Mouse (Mus musculus) cerebellum, adult 2 months (tissue): ENCODE measurements at regions not wholly inside any gene's neighbourhood (a gene's known extent, or its start where the extent isn't known, plus 50 kb on each side); places are given as distances from the start of the nearest gene placed in this dataset.

Experiments used
- DNase-seq, 2 experiments: peaks; one replicate each; pipeline ENCODE4 v3.0.0; 2021
- H3K27ac ChIP-seq: fragments of 200-500 bp; 2 replicates; pipeline ENCODE4 v1.5.1; 2012; ENCODE audit warnings: low read length, control low read depth, inconsistent platforms; ENCODE audit not compliant: insufficient read depth
- H3K27me3 ChIP-seq: fragments of 200-500 bp; 2 replicates; pipeline ENCODE4 v1.6.1; 2012; ENCODE audit warnings: inconsistent platforms, mild to moderate bottlenecking, low read length, moderate library complexity; ENCODE audit not compliant: control insufficient read depth, insufficient read depth
- H3K4me1 ChIP-seq: fragments of 200-500 bp; 2 replicates; pipeline ENCODE4 v1.6.1; 2011; ENCODE audit warnings: low read length; ENCODE audit not compliant: control insufficient read depth, insufficient read depth
- H3K4me3 ChIP-seq: fragments of 200-500 bp; replicated peaks from 2 replicates; pipeline ENCODE3; 2011; ENCODE audit warnings: mild to moderate bottlenecking, low read depth, low read length, control low read depth; ENCODE audit not compliant: insufficient read depth
- CTCF ChIP-seq: fragments of 200-500 bp; IDR thresholded peaks from 2 replicates; pipeline ENCODE4 v1.5.1; 2011; ENCODE audit warnings: low read depth, mild to moderate bottlenecking, control low read depth, low read length, moderate library complexity, borderline replicate concordance; ENCODE audit not compliant: insufficient read depth
- POLR2A ChIP-seq: fragments of 200-500 bp; IDR thresholded peaks from 2 replicates; pipeline ENCODE4 v1.6.1; 2011; ENCODE audit warnings: low read length, control low read depth, borderline replicate concordance; ENCODE audit not compliant: insufficient read depth
- WGBS: fragments of 180-500 bp; shearing (Covaris S2); methylation state at CpG from one replicate; pipeline ENCODE4 v1.1.7; 2018; 5-methylcytosine and 5-hydroxymethylcytosine counted together

GRCm38 (mm10) chr4:7356202-7356601, 882.6 kb downstream of the Car8 start:
- 87% methylated on average over 3 of the region's 3 CpGs for WGBS
- TF ChIP-seq CTCF (no peak), POLR2A (no peak)

GRCm38 (mm10) chr4:7347317-7347716, 891.5 kb downstream of the Car8 start:
- DNase-seq: no peak
- Histone ChIP-seq H3K4me3 (no peak overlapping the region), H3K27me3 (no peaks in the 10 kb centered on the region), H3K27ac (no peak overlapping the region), H3K4me1 (no peaks in the 10 kb centered on the region)
- TF ChIP-seq CTCF (no peak), POLR2A (no peak)
- WGBS: 85% methylated on average over 1 of the region's 1 CpGs

More at GRCm38 (mm10) chr4:7356202-7356601, 882.6 kb downstream of the Car8 start:
- H3K27me3 ChIP-seq: no peaks in the 10 kb centered on the region
- H3K4me1 ChIP-seq: no peaks in the 10 kb centered on the region
- H3K4me3 ChIP-seq: no peak overlapping the region
- H3K27ac ChIP-seq: no peak overlapping the region
- no peak for DNase-seq

- 96% methylated on average over 1 of the region's 1 CpGs for WGBS
- no peak for TF ChIP-seq CTCF
- Histone ChIP-seq H3K27ac (no peak overlapping the region), H3K27me3 (no peaks in the 10 kb centered on the region), H3K4me3 (no peak overlapping the region), H3K4me1 (no peaks in the 10 kb centered on the region)
- no peak for DNase-seq
These were observed 897.7 kb downstream of the Car8 start for GRCm38 (mm10) chr4:7341159-7341558.

- no peak for TF ChIP-seq CTCF
- no peak for TF ChIP-seq POLR2A
- Histone ChIP-seq H3K27me3 (no peaks in the 10 kb centered on the region; the same call in 1 of the 2 replicates), H3K4me3 (no peak overlapping the region), H3K27ac (no peak overlapping the region), H3K4me1 (no peaks in the 10 kb centered on the region)
- 75% methylated on average over 4 of the region's 4 CpGs for WGBS
- no peak for DNase-seq
These were observed 924.6 kb downstream of the Car8 start for GRCm38 (mm10) chr4:7314261-7314660.

GRCm38 (mm10) chr4:7313219-7313618, 925.6 kb downstream of the Car8 start:
- Histone ChIP-seq H3K4me1 (no peaks in the 10 kb centered on the region), H3K27me3 (no peaks in the 10 kb centered on the region; the same call in 1 of the 2 replicates), H3K27ac (no peak overlapping the region), H3K4me3 (no peak overlapping the region)
- no peak for TF ChIP-seq POLR2A
- TF ChIP-seq CTCF: no peak
- 90% methylated on average over 2 of the region's 2 CpGs for WGBS
- no peak for DNase-seq

- 89% methylated on average over 1 of the region's 1 CpGs for WGBS
- TF ChIP-seq POLR2A: no peak
- no peak for TF ChIP-seq CTCF
- H3K27ac ChIP-seq: no peak overlapping the region
- DNase-seq: no peak
- H3K4me3 ChIP-seq: no peak overlapping the region
- no peaks in the 10 kb centered on the region; the same call in 1 of the 2 replicates for H3K27me3 ChIP-seq
- no peaks in the 10 kb centered on the region for H3K4me1 ChIP-seq
These were observed 926.7 kb downstream of the Car8 start for GRCm38 (mm10) chr4:7312160-7312559.

- Histone ChIP-seq H3K4me1 (no peaks in the 10 kb centered on the region), H3K27ac (no peak overlapping the region), H3K4me3 (no peak overlapping the region), H3K27me3 (no peaks in the 10 kb centered on the region)
- DNase-seq: no peak
- TF ChIP-seq POLR2A: no peak
- TF ChIP-seq CTCF: no peak
- 52% methylated on average over 4 of the region's 4 CpGs for WGBS
These were observed 969.8 kb downstream of the Car8 start for GRCm38 (mm10) chr4:7269047-7269446.

GRCm38 (mm10) chr4:7256486-7256885, 982.4 kb downstream of the Car8 start:
- 83% methylated on average over 2 of the region's 2 CpGs for WGBS
- no peaks in the 10 kb centered on the region for H3K4me1 ChIP-seq
- no peaks in the 10 kb centered on the region for H3K27me3 ChIP-seq
- no peak overlapping the region for H3K4me3 ChIP-seq
- no peak for TF ChIP-seq CTCF
- TF ChIP-seq POLR2A: no peak
- no peak for DNase-seq
- H3K27ac ChIP-seq: no peak overlapping the region
